Mouse (Mus musculus) limb, embryonic 14.5 days (tissue): ENCODE results near the gene Fah. TPM values are rescaled to one million over a fixed set of nuclear protein-coding genes. Genes with fewer than 3 reads are reported as not detected.
A peak's percentile ranks its signal among the peaks of the same experiment; 100 is the strongest.

Experiments used
- ATAC-seq: fragments of 200-750 bp; cut with Nextera tagmentation; 2 replicates; pipeline ENCODE4 v1.8.0; 2017; ENCODE audit warnings: low read depth, moderate number of reproducible peaks, moderate TSS enrichment; ENCODE audit not compliant: low FRiP score
- DNase-seq: peaks from one replicate; pipeline ENCODE4 v3.0.0-alpha.2; 2015; ENCODE audit warnings: low spot score
- H3K27ac ChIP-seq: fragments of 300-500 bp; sonication (generic); replicated peaks from 2 replicates; pipeline ENCODE4 v1.5.1; 2014; ENCODE audit warnings: low read depth, mild to moderate bottlenecking, low read length, moderate library complexity, mixed read lengths
- H3K27me3 ChIP-seq: fragments of 300-500 bp; sonication (generic); 2 replicates; pipeline ENCODE4 v1.6.1; 2014; ENCODE audit warnings: low read length, mixed read lengths; ENCODE audit not compliant: control insufficient read depth, insufficient read depth
- H3K36me3 ChIP-seq: fragments of 300-500 bp; sonication (generic); 2 replicates; pipeline ENCODE4 v1.6.1; 2014; ENCODE audit warnings: mild to moderate bottlenecking, low read length, moderate library complexity, mixed read lengths; ENCODE audit not compliant: control insufficient read depth, insufficient read depth
- H3K4me1 ChIP-seq: fragments of 300-500 bp; sonication (generic); 2 replicates; pipeline ENCODE4 v1.6.1; 2014; ENCODE audit warnings: antibody characterized with exemption, low read length, mixed read lengths; ENCODE audit not compliant: control insufficient read depth, insufficient read depth
- H3K4me2 ChIP-seq: fragments of 300-500 bp; sonication (generic); replicated peaks from 2 replicates; pipeline ENCODE4 v1.6.1; 2014; ENCODE audit warnings: low read depth, mild to moderate bottlenecking, low read length, moderate library complexity; ENCODE audit not compliant: severe bottlenecking
- H3K4me3 ChIP-seq: fragments of 300-500 bp; sonication (generic); replicated peaks from 2 replicates; pipeline ENCODE4 v1.5.1; 2014; ENCODE audit warnings: low read length
- H3K9ac ChIP-seq: fragments of 300-500 bp; sonication (generic); 2 replicates; pipeline ENCODE4 v1.6.1; 2014; ENCODE audit warnings: mild to moderate bottlenecking, low read depth, low read length, moderate library complexity; ENCODE audit not compliant: severe bottlenecking
- H3K9me3 ChIP-seq: fragments of 300-500 bp; sonication (generic); 2 replicates; pipeline ENCODE4 v1.6.1; 2016; ENCODE audit warnings: low read length; ENCODE audit not compliant: control insufficient read depth
- POLR2A ChIP-seq: fragments of 200-500 bp; IDR thresholded peaks from 2 replicates; pipeline ENCODE4 v1.8.0; 2012; ENCODE audit warnings: inconsistent platforms, mild to moderate bottlenecking, moderate library complexity, borderline replicate concordance; ENCODE audit not compliant: insufficient read depth, insufficient read length; ENCODE audit errors: extremely low read depth
- WGBS: fragments of 180-500 bp; shearing (Covaris S2); extraction: QIAGEN DNeasy Blood & Tissue Kit; methylation state at CpG from one replicate; pipeline ENCODE4 v1.1.7; 2014; 5-methylcytosine and 5-hydroxymethylcytosine counted together
- polyA plus RNA-seq, 2 experiments: library from polyadenylated mRNA; depleted of rRNA in 1 of 2; stranded (reverse) in 1 of 2; unstranded in 1 of 2; fragments of >200 nt; fragmentation: Nextera tagmentation in 1 of 2; extraction: Ambion mirVana in 1 of 2; gene quantifications; 2 replicates each; pipeline versions ENCODE4 v1.2.1 to v1.2.3; 2012 to 2014

Fah gene
- polyA plus RNA-seq, 2 experiments, result 5.0 to 7.4 TPM

DNA sequence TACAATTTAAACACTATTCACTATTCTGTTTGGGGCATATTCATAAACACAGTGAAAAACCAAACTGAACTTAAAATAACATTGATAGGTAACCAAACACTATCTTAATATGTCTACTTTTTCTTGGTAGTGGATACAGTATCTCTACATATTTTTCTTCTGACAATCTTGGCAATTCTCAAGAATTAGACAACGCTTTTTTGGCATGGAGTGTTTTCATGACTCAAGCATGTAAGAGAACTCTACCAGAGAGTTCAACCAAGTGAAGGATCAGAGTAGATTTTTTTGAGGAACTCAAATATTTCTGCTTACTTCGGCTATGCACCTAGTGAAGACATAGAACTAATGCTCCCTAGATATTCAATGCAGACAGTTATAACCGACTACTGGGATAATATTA lies 14.4 kb upstream of the Fah start:
- Histone ChIP-seq H3K27me3 (no peaks in the 10 kb centered on the region), H3K9me3 (no peaks in the 10 kb centered on the region), H3K4me3 (no peak overlapping the region), H3K4me1 (no peaks in the 10 kb centered on the region), H3K36me3 (peaks cover 26% of the 10 kb centered on the region), H3K4me2 (no peak overlapping the region), H3K9ac (no peak overlapping the region), H3K27ac (no peak overlapping the region)
- whole genome bisulfite sequencing, result 93% methylated on average over 3 of the region's 3 CpGs
- no peak for DNase-seq
- no peak for TF ChIP-seq POLR2A
- ATAC-seq, result no peak

DNA sequence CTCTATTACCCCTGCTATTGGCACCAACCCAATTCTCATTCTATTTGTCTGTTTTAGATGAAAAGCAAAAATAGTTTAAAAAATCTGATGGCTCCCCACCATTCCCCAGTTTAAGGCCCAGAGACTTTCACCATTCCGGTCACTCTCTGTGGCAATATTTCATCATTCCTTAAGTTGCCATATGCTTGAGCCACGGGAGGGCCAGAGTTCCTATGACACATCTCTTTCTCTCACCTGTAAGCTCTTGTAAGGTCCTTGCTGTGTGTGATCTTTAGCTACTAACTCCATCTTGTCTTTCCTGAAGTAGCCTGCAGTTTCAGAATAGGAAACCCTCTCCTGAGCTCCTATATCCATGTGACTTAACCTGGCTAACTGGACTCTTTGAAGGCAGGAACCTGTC lies 12.4 kb upstream of the Fah start:
- Histone ChIP-seq H3K9me3 (no peaks in the 10 kb centered on the region), H3K4me3 (no peak overlapping the region), H3K4me2 (no peak overlapping the region), H3K4me1 (no peaks in the 10 kb centered on the region), H3K9ac (no peak overlapping the region), H3K27me3 (no peaks in the 10 kb centered on the region), H3K36me3 (peaks cover 23% of the 10 kb centered on the region), H3K27ac (no peak overlapping the region)
- no peak for DNase-seq
- no peak for TF ChIP-seq POLR2A
- ATAC-seq, result no peak
- 88% methylated on average over 2 of the region's 2 CpGs for WGBS

DNA sequence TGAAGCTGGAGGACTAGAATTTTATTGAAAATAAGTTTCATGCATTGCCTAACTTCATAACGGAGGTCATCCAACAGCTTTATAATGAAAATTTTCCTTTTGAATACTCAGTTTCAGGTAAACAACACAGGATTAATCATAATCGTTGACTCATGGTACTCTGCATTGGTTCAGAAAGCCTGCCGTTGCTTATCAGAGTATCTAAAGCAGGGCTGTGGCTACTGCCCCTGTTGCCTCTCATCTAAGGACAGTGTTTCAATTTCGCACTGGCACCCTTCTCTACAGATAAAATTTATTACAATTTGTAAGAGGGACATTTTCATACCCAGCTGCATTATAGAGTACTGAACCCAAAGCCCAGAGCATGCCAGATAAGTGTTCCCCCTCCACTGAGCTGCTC lies 5.9 kb upstream of the Fah start:
- H3K9me3 ChIP-seq, result no peaks in the 10 kb centered on the region
- TF ChIP-seq POLR2A, result no peak
- no peak overlapping the region for H3K9ac ChIP-seq
- DNase-seq, result no peak
- 92% methylated on average over 4 of the region's 4 CpGs for WGBS
- H3K4me2 ChIP-seq, result no peak overlapping the region
- H3K4me3 ChIP-seq, result no peak overlapping the region
- no peaks in the 10 kb centered on the region for H3K4me1 ChIP-seq
- H3K36me3 ChIP-seq, result peaks cover 7% of the 10 kb centered on the region
- no peak overlapping the region for H3K27ac ChIP-seq
- H3K27me3 ChIP-seq, result no peaks in the 10 kb centered on the region
- no peak for ATAC-seq

DNA sequence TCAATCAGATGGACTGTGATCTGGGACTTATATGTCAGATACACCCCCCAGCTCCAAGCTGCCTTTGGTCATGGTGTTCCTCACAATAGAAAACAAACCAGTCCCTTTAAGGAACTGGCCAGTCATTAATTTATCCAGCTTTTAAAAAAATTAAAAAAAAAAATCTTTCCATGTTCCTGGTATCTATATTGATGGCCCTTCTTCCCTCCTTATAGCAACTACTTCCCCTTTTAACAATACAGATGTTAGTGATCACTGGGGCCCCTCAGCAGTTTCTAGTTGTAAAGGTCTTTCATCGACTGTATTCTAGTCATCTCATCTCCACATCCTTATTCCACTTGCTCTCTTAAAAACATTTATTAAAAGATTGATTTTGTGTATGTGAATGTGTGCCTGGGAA lies 5.1 kb upstream of the Fah start:
- WGBS, result 81% methylated on average over 1 of the region's 1 CpGs
- Histone ChIP-seq H3K4me2 (no peak overlapping the region), H3K9ac (no peak overlapping the region), H3K4me3 (no peak overlapping the region), H3K4me1 (no peaks in the 10 kb centered on the region), H3K36me3 (peaks cover 7% of the 10 kb centered on the region), H3K27me3 (no peaks in the 10 kb centered on the region), H3K9me3 (no peaks in the 10 kb centered on the region), H3K27ac (no peak overlapping the region)
- DNase-seq, result no peak
- no peak for TF ChIP-seq POLR2A
- no peak for ATAC-seq

DNA sequence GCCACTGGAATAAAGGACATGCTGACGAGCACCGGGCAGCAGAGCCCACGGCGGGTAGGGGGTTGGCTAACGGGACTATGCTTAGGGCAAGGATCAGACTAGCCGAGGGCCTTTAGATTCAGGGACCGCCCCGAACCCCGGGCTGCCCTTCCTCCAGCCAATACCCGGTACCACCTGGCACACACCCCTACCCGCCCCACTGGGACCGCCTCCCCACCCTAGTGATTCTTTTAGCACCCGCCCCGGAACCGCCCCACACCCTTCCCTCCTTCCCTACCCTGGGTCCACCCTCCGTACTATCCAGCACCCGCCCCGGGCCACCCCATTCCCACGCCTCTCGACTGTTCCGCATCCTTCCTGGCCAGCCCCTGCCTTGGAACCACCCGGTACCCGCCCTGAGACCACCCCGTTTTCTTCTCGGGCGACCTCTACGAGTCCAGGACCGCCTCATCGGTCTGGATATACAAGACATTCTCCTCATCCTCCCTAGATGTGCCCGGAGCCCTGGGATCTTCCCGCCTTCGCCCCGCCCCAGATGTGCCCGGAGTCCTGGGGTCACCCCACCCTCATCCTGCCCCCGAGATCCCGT lies 724 bp downstream of the Fah start:
- Histone ChIP-seq H3K36me3 (no peaks in the 10 kb centered on the region), H3K27me3 (no peaks in the 10 kb centered on the region), H3K4me2 (peak overlapping the region; percentile 95), H3K9ac (peak overlapping the region; percentile 48), H3K9me3 (no peaks in the 10 kb centered on the region), H3K4me3 (peak overlapping the region; percentile 54), H3K4me1 (peaks cover 9% of the 10 kb centered on the region; the same call in 1 of the 2 replicates), H3K27ac (no peak overlapping the region)
- no peak for TF ChIP-seq POLR2A
- peak; percentile 71 for ATAC-seq
- 1% methylated on average over 31 of the region's 36 CpGs for WGBS
- DNase-seq, result peak; percentile 14

DNA sequence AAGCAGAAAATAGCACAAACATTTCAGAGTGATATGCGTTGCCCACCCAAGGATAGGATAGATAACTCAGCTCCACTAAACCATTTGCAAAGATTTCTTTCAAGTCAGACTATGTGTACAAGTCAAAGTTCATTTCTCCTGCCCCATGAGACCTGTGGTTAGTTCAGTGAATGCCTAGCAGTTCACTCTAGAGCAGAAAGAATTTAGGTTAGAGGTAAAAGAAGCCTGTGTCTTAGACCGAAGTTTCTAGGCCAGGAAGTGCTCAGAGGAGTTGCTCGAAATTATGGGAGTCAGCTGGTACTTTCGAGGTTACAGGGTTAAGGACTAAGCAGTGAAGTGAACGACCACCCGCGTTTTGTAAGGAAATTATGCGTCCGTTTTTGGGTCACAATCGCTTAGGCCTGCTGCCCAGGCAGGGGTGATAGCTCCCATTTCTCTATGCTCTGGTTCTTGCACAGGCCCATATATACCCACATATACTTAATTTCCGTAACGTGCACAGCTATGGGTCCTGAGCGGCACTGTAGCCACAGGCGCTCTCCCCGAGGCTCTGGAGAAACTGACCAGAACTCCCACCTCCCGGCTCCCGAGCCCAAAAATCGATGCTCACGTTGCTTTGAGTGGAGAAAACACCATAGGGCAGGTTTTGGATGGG lies 1.4 kb downstream of the Fah start:
- no peak for TF ChIP-seq POLR2A
- DNase-seq, result peak; percentile 9
- H3K9me3 ChIP-seq, result no peaks in the 10 kb centered on the region
- H3K27me3 ChIP-seq, result no peaks in the 10 kb centered on the region
- peak overlapping the region; percentile 48 for H3K9ac ChIP-seq
- peaks cover 9% of the 10 kb centered on the region; the same call in 1 of the 2 replicates for H3K4me1 ChIP-seq
- H3K27ac ChIP-seq, result no peak overlapping the region
- WGBS, result 9% methylated on average over 19 of the region's 19 CpGs
- H3K4me2 ChIP-seq, result peak overlapping the region; percentile 95
- H3K4me3 ChIP-seq, result peak overlapping the region; percentile 54
- H3K36me3 ChIP-seq, result no peaks in the 10 kb centered on the region
- ATAC-seq, result no peak
